Mouse (Mus musculus) Patski (cell line): ENCODE measurements around the gene Efcab5. TPM values are rescaled to one million over a fixed set of nuclear protein-coding genes. Genes with fewer than 3 reads are reported as not detected.

Experiments
- ATAC-seq: fragments of 100-300 bp; one replicate; pipeline ENCODE4 v1.8.0; 2021
- CTCF ChIA-PET: fragments of 350-600 bp; sonication (Branson Sonifier 250); formaldehyde crosslinking; loops from one replicate; lab custom pipeline; 2022; ENCODE audit warnings: inconsistent platforms; lab: Charles Lee
- POLR2A ChIA-PET: fragments of 350-600 bp; sonication (Branson Sonifier 250); formaldehyde crosslinking; loops from one replicate; lab custom pipeline; 2022; ENCODE audit warnings: antibody characterized with exemption, inconsistent platforms; lab: Charles Lee
- DNase-seq: peaks from one replicate; pipeline ENCODE4 v3.0.0-alpha.2; 2011; ENCODE audit warnings: low read depth, low spot score
- H3K27me3 ChIP-seq: fragments of 371-371 bp; one replicate; pipeline ENCODE4 v1.5.1; 2021
- CTCF ChIP-seq: fragments of 100-300 bp; IDR thresholded peaks from one replicate; pipeline ENCODE4 v1.5.1; 2021
- in situ Hi-C: fragments of 300-500 bp; cut with MboI; formaldehyde crosslinking; loops from 3 replicates; pipeline ENCODE4 v1.11.1; 2018; ENCODE audit warnings: low pct_unique_long_range_greater_than_20kb, mixed read lengths
- polyA plus RNA-seq: library from polyadenylated mRNA; unstranded; gene quantifications from one replicate; pipeline ENCODE4 v1.2.3, GENCODE M21; 2021

Efcab5 gene
- 0.23 TPM for polyA plus RNA-seq

DNA sequence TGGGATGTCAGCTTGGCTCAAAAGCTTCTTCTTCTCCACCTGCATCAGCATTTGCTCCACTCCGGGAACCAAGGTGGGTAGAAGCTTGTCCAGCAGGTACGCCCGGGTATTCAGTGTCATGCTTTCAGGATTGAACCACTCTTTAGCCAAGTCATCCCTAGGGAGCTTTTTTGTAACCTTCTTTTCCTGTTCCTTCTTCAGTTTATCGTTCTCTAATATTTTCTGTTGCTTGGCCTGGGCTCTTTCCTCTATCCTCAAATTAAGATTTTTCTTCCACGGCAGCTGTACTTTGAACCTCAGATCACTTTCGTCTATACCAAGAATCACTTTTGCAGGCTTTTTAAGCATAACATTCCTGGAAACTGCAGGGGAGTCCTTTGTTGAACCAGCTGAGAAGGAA, at the start of gene Efcab5:
Gene Efcab5 (minus strand): TSS at position 101 of the 400 bp plus-strand sequence.
- ChIA-PET POLR2A (no interaction called here), CTCF (interaction anchor here (2.4 kb wide), 1 partner anchor 26 kb away, joined by 7 read pairs; no protein-coding TSS in a partner anchor)
- no peak for TF ChIP-seq CTCF
- DNase-seq (no peak), ATAC-seq (no peak)
- in situ Hi-C loops, result no loop called here
- no peaks in the 10 kb centered on the region for H3K27me3 ChIP-seq

- in situ Hi-C loops, result no loop called here
- ATAC-seq, result no peak
These were observed 46.5 kb upstream of the Efcab5 start for GRCm38 (mm10) chr11:77235267-77235666.

DNA sequence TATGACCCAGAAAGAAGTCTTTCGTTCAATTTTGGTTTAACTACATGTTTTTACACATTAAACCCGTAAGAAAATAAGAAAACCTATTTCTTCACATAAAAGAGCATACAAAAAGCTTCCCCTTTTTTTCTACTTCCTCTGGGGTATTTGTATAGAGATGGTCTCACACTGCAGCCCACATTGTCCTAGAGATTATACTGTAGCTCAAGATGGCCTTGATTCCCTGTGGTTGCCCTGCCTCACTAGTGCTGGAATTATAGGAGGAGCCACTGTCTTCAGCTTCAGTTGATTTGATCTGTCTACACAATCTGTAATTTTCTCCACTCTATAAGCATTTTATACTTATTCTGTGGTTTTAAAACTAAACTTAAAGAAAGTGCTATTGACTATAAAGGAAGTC, 42.7 kb upstream of the Efcab5 start:
- TF ChIP-seq CTCF, result no peak
- in situ Hi-C loops, result no loop called here

More at GRCm38 (mm10) chr11:77235267-77235666, 46.5 kb upstream of the Efcab5 start:
- TF ChIP-seq CTCF, result no peak
- no peak for DNase-seq
- ChIA-PET POLR2A (no interaction called here), CTCF (interaction anchor here (1.7 kb wide), 1 partner anchor 20 kb away, joined by 5 read pairs; no protein-coding TSS in a partner anchor)
- H3K27me3 ChIP-seq, result no peaks in the 10 kb centered on the region

DNA sequence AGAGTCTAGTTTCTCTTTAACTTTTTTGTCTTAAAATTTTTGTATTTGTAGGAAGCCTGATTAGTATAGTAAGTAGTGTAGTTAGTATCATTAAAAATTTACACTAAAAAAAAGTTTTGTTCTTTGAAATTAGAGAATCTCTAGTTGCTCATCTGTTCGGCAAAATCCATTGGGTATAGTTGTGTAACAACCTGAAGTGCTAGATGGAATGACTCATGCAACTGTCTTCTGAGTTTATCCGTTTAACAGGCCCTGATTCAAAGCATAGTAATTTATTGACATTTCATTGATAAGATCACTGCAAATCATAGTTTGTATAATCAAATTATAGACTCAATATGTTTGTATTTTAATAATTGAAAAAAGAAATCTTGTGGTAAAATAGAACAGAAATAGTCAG, 42.0 kb upstream of the Efcab5 start:
- H3K27me3 ChIP-seq, result no peaks in the 10 kb centered on the region
- no peak for DNase-seq
- TF ChIP-seq CTCF, result no peak
- in situ Hi-C loops, result no loop called here
- CTCF ChIA-PET, result no interaction called here
- POLR2A ChIA-PET, result no interaction called here
- no peak for ATAC-seq

More for the DNA sequence above, 42.7 kb upstream of the Efcab5 start:
- H3K27me3 ChIP-seq, result no peaks in the 10 kb centered on the region
- DNase-seq, result no peak
- ATAC-seq, result no peak
- POLR2A ChIA-PET, result no interaction called here
- CTCF ChIA-PET, result no interaction called here

GRCm38 (mm10) chr11:77216761-77217130, 28.0 kb upstream of the Efcab5 start:
- DNase-seq (no peak), ATAC-seq (peak; percentile 48)
- TF ChIP-seq CTCF, result no peak
- CTCF ChIA-PET, result no interaction called here
- POLR2A ChIA-PET, result no interaction called here
- in situ Hi-C loops, result no loop called here
- no peaks in the 10 kb centered on the region for H3K27me3 ChIP-seq

- ChIA-PET CTCF (interaction anchor here (1.0 to 2.3 kb wide), 7 partner anchors 11 to 116 kb away, joined by 3 to 11 read pairs (median 4); no protein-coding TSS in a partner anchor), POLR2A (no interaction called here)
- in situ Hi-C loops, result no loop called here
- DNase-seq, result no peak
- no peaks in the 10 kb centered on the region for H3K27me3 ChIP-seq
- ATAC-seq, result peak; percentile 75
- no peak for TF ChIP-seq CTCF
These were observed 27.4 kb upstream of the Efcab5 start, which contains the start of gene Ssh2 for GRCm38 (mm10) chr11:77215951-77216760. Ssh2 (plus strand) TSS chr11:77216287.

GRCm38 (mm10) chr11:77215483-77215882, 26.7 kb upstream of the Efcab5 start:
- in situ Hi-C loops, result no loop called here
- DNase-seq (no peak), ATAC-seq (no peak)

GRCm38 (mm10) chr11:77214755-77215154, 26.0 kb upstream of the Efcab5 start:
- ATAC-seq, result peak; percentile 27
- peak; percentile 86 for TF ChIP-seq CTCF
- H3K27me3 ChIP-seq, result no peaks in the 10 kb centered on the region
- no peak for DNase-seq
- CTCF ChIA-PET, result interaction anchor here (0.7 to 2.3 kb wide), 19 partner anchors 10 to 232 kb away, joined by 3 to 11 read pairs (median 4); no protein-coding TSS in a partner anchor
- POLR2A ChIA-PET, result interaction anchor here (0.6 kb wide), 1 partner anchor 37 kb away, joined by 3 read pairs; no protein-coding TSS in a partner anchor
- in situ Hi-C loops, result loop anchor here (5.0 kb wide), 2 partner anchors 93 to 233 kb away; no protein-coding TSS in a partner anchor

More at GRCm38 (mm10) chr11:77215483-77215882, 26.7 kb upstream of the Efcab5 start:
- TF ChIP-seq CTCF, result no peak
- ChIA-PET CTCF (interaction anchor here (0.7 to 2.3 kb wide), 17 partner anchors 10 to 231 kb away, joined by 3 to 11 read pairs (median 4); no protein-coding TSS in a partner anchor), POLR2A (interaction anchor here (0.6 kb wide), 1 partner anchor 36 kb away, joined by 3 read pairs; no protein-coding TSS in a partner anchor)
- H3K27me3 ChIP-seq, result no peaks in the 10 kb centered on the region

- H3K27me3 ChIP-seq, result no peaks in the 10 kb centered on the region
- ATAC-seq (no peak), DNase-seq (no peak)
- TF ChIP-seq CTCF, result no peak
- in situ Hi-C loops, result loop anchor here (5.0 kb wide), 2 partner anchors 93 to 233 kb away; no protein-coding TSS in a partner anchor
- CTCF ChIA-PET, result interaction anchor here (1.1 to 2.3 kb wide), 12 partner anchors 9 to 114 kb away, joined by 3 to 11 read pairs (median 5); no protein-coding TSS in a partner anchor
- POLR2A ChIA-PET, result no interaction called here
These were observed 25.4 kb upstream of the Efcab5 start for GRCm38 (mm10) chr11:77214142-77214692.

DNA sequence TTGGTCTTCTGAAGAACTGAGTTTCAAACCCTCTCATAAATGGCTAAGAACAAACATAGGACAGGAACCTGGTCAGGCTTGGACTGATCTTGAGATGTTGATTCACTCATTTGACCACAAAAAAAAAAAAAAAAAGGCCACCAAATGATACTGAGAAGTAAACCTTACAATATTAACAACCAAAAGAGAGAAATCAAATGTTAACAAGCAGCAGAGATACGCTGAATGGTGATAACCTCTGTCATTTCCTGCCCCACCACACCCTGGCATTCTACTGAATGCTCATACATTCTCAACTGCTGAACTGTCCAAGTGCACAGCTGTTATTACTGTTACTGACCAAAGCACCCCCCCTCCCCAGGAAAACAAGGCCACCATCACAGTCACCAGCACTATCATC, 11.9 kb upstream of the Efcab5 start:
- in situ Hi-C loops, result no loop called here
- ChIA-PET CTCF (no interaction called here), POLR2A (no interaction called here)
- no peak for DNase-seq
- no peak for ATAC-seq
- no peaks in the 10 kb centered on the region for H3K27me3 ChIP-seq
- TF ChIP-seq CTCF, result no peak

DNA sequence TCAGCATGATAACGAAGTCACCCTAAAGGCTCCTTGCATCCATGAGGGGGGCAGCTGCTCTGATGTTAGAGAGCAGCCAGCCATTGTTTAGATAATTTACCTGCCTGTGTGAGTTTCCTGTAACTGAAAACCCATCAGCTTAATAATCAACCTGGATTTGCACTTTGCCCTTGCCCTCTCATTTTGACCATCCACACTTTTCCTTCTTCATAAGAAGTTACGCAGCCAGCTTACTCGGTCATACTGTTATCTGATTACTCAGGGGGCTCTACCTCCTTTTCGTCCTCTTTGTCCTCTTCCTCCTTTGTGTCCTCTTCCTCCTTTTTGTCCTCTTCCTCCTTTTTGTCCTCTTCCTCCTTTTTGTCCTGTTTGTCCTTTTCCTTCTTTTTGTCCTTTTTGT, 10.9 kb upstream of the Efcab5 start:
- H3K27me3 ChIP-seq, result no peaks in the 10 kb centered on the region
- DNase-seq (no peak), ATAC-seq (no peak)
- no peak for TF ChIP-seq CTCF
- in situ Hi-C loops, result no loop called here
- CTCF ChIA-PET, result no interaction called here
- POLR2A ChIA-PET, result no interaction called here
